Mouse (Mus musculus) frontal cortex, postnatal 14 days (tissue): ENCODE results near the gene Syt2.

ENCODE experiments used
- DNase-seq, 2 experiments: peaks; one replicate each; pipeline ENCODE4 v3.0.0; 2022; ENCODE audit warnings: low spot score in 2 of 2

The Syt2 gene

GRCm38 (mm10) chr1:134772821-134773220 lies 126.3 kb downstream of the Syt2 start:
- DNase-seq = no peak

DNA sequence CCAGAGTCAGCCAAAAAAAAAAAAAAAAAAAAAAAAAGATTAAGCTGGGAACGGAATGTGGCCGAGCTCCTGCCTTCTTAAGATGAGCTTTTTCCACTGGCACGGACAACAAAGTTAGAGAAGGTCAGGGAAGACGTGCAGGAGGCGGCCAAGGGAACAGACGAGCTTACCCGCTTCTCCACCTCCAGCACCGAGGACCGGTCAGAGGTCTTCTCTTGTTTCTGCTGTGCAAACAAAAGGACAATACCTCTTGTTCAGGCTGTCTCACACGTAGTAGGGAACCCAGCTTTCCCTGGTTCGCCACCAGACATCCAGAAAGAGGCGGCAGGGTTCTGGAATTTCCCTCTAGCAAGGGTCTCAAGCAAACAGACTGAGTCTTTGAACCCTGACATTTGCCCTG lies 126.8 kb downstream of the Syt2 start:
- no peak for DNase-seq

DNA sequence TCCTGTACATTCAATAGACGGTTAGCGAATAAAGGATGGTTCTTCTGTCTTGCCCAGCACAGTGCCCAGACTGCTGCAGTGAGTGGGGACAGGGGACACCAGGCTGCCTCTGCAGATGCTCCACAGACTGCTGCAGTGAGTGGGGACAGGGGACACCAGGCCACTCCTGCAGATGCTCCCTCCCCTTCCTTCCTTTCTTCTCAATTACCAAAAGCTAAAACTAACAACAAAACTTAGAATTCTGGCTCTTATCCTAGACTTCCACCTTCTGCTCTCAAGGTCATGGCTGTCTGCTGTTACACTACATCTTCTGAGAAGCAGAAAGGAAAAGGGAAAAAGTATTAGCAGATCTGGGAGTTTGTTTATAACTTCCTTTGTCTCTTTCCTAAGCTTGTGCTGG lies 127.8 kb downstream of the Syt2 start:
- no peak for DNase-seq

- DNase-seq = no peak
Measured at GRCm38 (mm10) chr1:134774728-134775287, 128.3 kb downstream of the Syt2 start.

- DNase-seq = no peak
Measured at GRCm38 (mm10) chr1:134775631-134776030, 129.2 kb downstream of the Syt2 start.

GRCm38 (mm10) chr1:134777201-134777885 lies 130.9 kb downstream of the Syt2 start:
- no peak for DNase-seq

- DNase-seq = no peak
Measured at GRCm38 (mm10) chr1:134777936-134778548, 131.6 kb downstream of the Syt2 start.

GRCm38 (mm10) chr1:134782797-134783196 lies 136.3 kb downstream of the Syt2 start:
- no peak for DNase-seq

DNA sequence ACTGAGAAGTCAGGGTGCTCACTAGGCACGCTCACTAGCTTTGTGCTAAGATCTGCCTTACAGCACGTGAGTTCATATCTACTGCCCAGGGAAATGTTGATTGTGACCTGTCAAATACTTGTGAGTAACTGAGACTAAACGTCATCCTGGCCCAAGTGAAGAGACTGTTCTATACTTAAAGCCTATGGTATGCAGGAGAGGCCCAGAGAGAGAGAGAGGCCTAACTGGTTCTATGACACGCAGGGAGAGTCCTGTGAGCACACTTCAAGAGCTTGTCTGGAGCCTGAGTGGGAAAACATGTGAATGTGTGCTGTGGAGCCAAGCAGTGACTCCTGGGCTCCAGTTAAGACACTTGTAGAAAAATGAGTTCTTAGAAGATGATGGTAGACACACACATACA lies 137.5 kb downstream of the Syt2 start:
- DNase-seq = no peak

- DNase-seq = no peak
Measured at GRCm38 (mm10) chr1:134784481-134784880, 138.0 kb downstream of the Syt2 start.

DNA sequence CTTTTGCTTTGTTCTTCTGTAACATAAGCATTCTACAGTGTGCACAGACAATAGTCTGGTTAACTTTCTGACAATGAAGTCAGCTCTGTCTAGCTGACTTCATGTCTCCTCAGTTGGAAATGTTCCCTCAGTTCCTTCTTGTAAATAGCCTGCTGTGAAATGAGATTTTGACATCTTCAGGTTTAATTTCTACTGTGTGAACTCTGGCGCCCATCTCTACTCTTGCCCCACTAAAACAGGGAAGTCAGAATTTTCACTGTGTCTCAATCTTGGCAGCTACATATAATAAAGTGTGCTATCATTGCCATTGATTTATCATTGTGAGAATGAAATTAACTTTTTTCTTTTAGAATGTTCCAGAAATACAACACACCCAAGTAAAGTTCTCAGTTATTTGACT lies 138.4 kb downstream of the Syt2 start:
- DNase-seq = no peak

DNA sequence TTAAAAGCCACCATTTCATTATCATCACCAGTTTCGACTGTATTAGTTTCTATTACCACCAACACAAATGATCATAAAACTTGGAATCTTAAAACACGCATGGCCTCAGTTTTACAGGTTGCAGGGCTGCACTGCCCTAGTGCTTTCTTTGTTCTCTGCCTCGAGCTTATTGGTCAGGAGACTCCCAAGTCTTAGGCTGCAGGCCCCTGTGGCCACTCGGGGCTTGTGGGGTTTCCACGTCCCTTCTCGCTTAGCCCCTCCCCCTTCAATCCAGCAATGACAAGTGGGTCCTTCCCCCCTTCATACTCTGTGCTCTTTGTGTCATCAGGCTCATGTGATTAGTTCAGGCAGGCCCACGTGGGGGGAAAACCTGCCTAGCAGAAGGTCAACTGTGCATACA lies 141.6 kb downstream of the Syt2 start:
- DNase-seq = no peak

DNA sequence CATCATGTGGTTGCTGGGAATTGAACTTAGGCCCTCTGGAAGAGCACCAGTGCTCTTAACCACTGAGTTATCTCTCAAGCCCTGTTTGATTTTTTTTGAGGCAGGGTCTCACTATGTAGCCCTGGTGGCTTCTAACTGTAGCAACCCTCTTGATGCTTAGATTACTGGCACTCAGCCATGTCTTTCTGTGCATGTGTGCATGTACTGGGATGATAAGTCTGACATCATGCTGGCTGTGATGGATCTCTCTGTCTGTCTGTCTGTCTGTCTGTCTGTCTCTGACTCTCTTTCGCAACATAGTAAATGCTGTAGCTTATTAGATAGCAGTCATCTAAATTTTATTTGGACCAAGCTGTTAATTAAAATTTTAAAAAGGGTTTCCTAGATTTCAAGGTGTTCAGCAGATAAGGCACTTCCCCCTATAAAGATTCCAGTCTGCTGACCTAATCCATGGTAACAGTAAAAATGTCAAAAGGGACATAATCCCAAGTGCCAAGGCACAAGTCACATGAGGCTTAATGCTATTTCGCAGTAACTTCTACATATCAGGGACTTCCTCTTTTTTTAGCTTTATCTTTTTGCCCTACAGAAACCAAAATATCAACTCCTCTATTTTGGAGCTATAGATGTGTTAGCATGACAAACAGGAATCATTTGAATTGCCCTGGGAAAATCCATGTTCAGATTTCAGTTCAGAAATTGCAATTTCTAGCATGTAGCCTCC lies 144.4 kb downstream of the Syt2 start:
- no peak for DNase-seq

- DNase-seq = no peak
Measured at GRCm38 (mm10) chr1:134791456-134791855, 145.0 kb downstream of the Syt2 start.

- DNase-seq = no peak
Measured at GRCm38 (mm10) chr1:134796076-134796475, 149.6 kb downstream of the Syt2 start.

- DNase-seq = no peak
Measured at GRCm38 (mm10) chr1:134796536-134796935, 150.1 kb downstream of the Syt2 start.

GRCm38 (mm10) chr1:134801758-134802157 lies 155.3 kb downstream of the Syt2 start:
- DNase-seq = no peak

DNA sequence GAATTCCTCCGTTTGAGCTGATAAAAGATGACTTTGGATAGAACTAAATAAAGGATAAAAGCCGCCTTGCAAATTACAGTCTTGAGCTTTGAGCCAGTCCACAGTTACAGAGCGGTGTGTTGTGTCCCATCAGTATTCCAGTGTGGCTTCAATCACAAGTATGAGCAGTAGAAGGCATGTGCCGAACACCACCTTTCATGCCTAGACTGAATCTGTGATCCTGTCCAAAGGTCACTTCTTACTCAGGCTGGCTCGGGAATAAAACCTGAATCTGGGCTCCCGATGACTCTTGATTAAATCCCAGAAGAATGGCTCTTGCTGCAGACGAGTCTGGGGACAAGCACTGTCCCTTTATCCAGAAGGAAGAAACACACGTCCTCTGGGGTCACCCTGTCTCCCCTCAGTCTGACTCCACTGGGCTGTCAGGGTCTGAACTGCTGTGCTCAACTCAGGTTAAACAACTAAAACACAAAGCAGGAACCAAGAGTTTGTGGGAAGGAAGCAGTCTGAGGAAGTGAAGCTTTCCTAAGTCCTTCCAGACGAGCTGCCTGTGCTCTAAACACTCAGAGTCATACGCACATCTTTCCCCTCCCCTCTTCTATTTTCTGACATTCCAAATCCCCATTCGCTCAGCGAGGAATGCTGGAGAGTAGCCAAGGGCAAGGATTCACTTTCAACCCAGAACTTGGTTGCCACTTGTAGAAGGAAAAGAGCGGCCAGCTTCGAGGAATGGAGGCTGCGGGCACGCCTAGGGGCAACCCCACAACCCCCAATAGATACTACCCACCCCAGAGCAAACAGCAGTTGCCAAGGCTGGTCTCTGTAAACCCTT lies 157.0 kb downstream of the Syt2 start:
- no peak for DNase-seq

- no peak for DNase-seq
Measured at GRCm38 (mm10) chr1:134804373-134804772, 157.9 kb downstream of the Syt2 start.

- DNase-seq = no peak
Measured at GRCm38 (mm10) chr1:134805471-134805870, 159.0 kb downstream of the Syt2 start.
